Mouse (Mus musculus) testis, adult 2 months (tissue): ENCODE results near the gene Iqch.

ENCODE experiments used
- CTCF ChIP-seq: fragments of 200-500 bp; IDR thresholded peaks from 2 replicates; pipeline ENCODE4 v1.5.1; 2012; ENCODE audit warnings: low read depth, mild to moderate bottlenecking, inconsistent platforms, low read length, moderate library complexity; ENCODE audit not compliant: control insufficient read depth, insufficient read depth, insufficient replicate concordance
- POLR2A ChIP-seq: fragments of 200-500 bp; IDR thresholded peaks from 2 replicates; pipeline ENCODE4 v1.6.1; 2012; ENCODE audit warnings: low read depth, mild to moderate bottlenecking, inconsistent platforms, low read length, moderate library complexity; ENCODE audit not compliant: control insufficient read depth

DNA sequence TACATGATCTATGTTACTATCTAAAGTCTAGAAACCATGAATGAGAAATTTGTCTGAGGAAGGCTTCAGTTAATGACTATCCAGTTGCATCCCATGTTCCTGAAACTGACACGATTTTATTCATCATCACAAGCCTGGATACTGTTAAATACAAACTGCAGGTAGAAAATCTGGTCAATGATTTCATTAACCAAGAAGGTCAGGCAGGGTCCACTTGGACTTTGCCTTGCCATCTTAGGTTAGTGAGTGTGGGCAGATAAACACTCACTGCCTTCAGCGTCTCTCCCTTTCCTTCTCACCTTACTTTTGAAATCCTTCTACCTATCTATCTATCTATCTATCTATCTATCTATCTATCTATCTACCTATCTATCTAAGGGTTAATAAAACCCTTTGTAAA, 211.0 kb downstream of the Iqch start:
- TF ChIP-seq POLR2A (no peak), CTCF (no peak)
